Mouse (Mus musculus) midbrain, embryonic 14.5 days (tissue): ENCODE measurements around the gene Pprc1. TPM values are rescaled to one million over a fixed set of nuclear protein-coding genes. Genes with fewer than 3 reads are reported as not detected.

Experiments
- ATAC-seq: fragments of 200-750 bp; cut with Nextera tagmentation; 2 replicates; pipeline ENCODE4 v1.8.0; 2017; ENCODE audit warnings: moderate number of reproducible peaks, moderate library complexity; ENCODE audit not compliant: low FRiP score, low TSS enrichment
- DNase-seq: peaks from one replicate; pipeline ENCODE4 v3.0.0-alpha.2; 2015
- H3K27ac ChIP-seq: fragments of 300-500 bp; sonication (generic); replicated peaks from 2 replicates; pipeline ENCODE4 v1.5.1; 2014; ENCODE audit warnings: mild to moderate bottlenecking, low read depth, low read length, moderate library complexity
- H3K27me3 ChIP-seq: fragments of 300-500 bp; sonication (generic); 2 replicates; pipeline ENCODE4 v1.6.1; 2014; ENCODE audit warnings: low read length, control low read depth, mixed read lengths; ENCODE audit not compliant: control insufficient read depth, insufficient read depth
- H3K36me3 ChIP-seq: fragments of 300-500 bp; sonication (generic); 2 replicates; pipeline ENCODE4 v1.6.1; 2014; ENCODE audit warnings: low read length, control low read depth; ENCODE audit not compliant: control insufficient read depth, insufficient read depth
- H3K4me1 ChIP-seq: fragments of 300-500 bp; sonication (generic); 2 replicates; pipeline ENCODE4 v1.6.1; 2014; ENCODE audit warnings: mild to moderate bottlenecking, antibody characterized with exemption, low read length, control low read depth; ENCODE audit not compliant: control insufficient read depth, insufficient read depth
- H3K4me2 ChIP-seq: fragments of 300-500 bp; sonication (generic); 2 replicates; pipeline ENCODE4 v1.6.1; 2014; ENCODE audit warnings: mild to moderate bottlenecking, low read length, moderate library complexity
- H3K4me3 ChIP-seq: fragments of 300-500 bp; sonication (generic); replicated peaks from 2 replicates; pipeline ENCODE4 v1.5.1; 2014; ENCODE audit warnings: low read depth, low read length
- H3K9ac ChIP-seq: fragments of 300-500 bp; sonication (generic); replicated peaks from 2 replicates; pipeline ENCODE4 v1.6.1; 2014; ENCODE audit warnings: mild to moderate bottlenecking, low read length, moderate library complexity
- H3K9me3 ChIP-seq: fragments of 300-500 bp; sonication (generic); 2 replicates; pipeline ENCODE4 v1.6.1; 2016; ENCODE audit warnings: low read length, control low read depth, mixed read lengths; ENCODE audit not compliant: control insufficient read depth
- WGBS: fragments of 180-500 bp; shearing (Covaris S2); extraction: QIAGEN DNeasy Blood & Tissue Kit; methylation state at CpG from one replicate; pipeline ENCODE4 v1.1.7; 2014; 5-methylcytosine and 5-hydroxymethylcytosine counted together
- polyA plus RNA-seq: library from polyadenylated mRNA; unstranded; fragments of >200 nt; fragmentation: Nextera tagmentation; extraction: Ambion mirVana; gene quantifications from 2 replicates; pipeline ENCODE4 v1.2.1, GENCODE M21; 2014

Pprc1 gene
- polyA plus RNA-seq, 1 experiment from 2014 or later, result 21.1 TPM

- H3K4me1 ChIP-seq, result peaks cover 10% of the 10 kb centered on the region; the same call in 1 of the 2 replicates
- peaks cover 10% of the 10 kb centered on the region; the same call in 1 of the 2 replicates for H3K27me3 ChIP-seq
- ATAC-seq (no peak), DNase-seq (no peak)
- no peaks in the 10 kb centered on the region for H3K9me3 ChIP-seq
- H3K4me2 ChIP-seq, result no peak overlapping the region
- no peak overlapping the region for H3K4me3 ChIP-seq
- no peak overlapping the region for H3K27ac ChIP-seq
- no peak overlapping the region for H3K9ac ChIP-seq
- H3K36me3 ChIP-seq, result no peaks in the 10 kb centered on the region
- WGBS, result 61% methylated on average over 17 of the region's 17 CpGs
Observed at GRCm38 (mm10) chr19:46004814-46005466, 39.7 kb upstream of the Pprc1 start.

GRCm38 (mm10) chr19:46005680-46006079 is 39.0 kb upstream of the Pprc1 start:
- Histone ChIP-seq H3K4me2 (no peak overlapping the region), H3K36me3 (no peaks in the 10 kb centered on the region), H3K9ac (no peak overlapping the region), H3K4me3 (no peak overlapping the region), H3K9me3 (no peaks in the 10 kb centered on the region), H3K27ac (no peak overlapping the region), H3K4me1 (peaks cover 10% of the 10 kb centered on the region; the same call in 1 of the 2 replicates), H3K27me3 (peaks cover 10% of the 10 kb centered on the region; the same call in 1 of the 2 replicates)
- 89% methylated on average over 7 of the region's 7 CpGs for WGBS
- DNase-seq (no peak), ATAC-seq (no peak)

GRCm38 (mm10) chr19:46014572-46015178 is 30.0 kb upstream of the Pprc1 start:
- no peak overlapping the region for H3K27ac ChIP-seq
- H3K9ac ChIP-seq, result no peak overlapping the region
- H3K36me3 ChIP-seq, result no peaks in the 10 kb centered on the region
- no peak overlapping the region for H3K4me3 ChIP-seq
- no peaks in the 10 kb centered on the region for H3K27me3 ChIP-seq
- H3K4me1 ChIP-seq, result no peaks in the 10 kb centered on the region
- no peak for ATAC-seq
- H3K9me3 ChIP-seq, result no peaks in the 10 kb centered on the region
- WGBS, result 40% methylated on average over 12 of the region's 12 CpGs
- DNase-seq, result peak; percentile 90
- no peak overlapping the region for H3K4me2 ChIP-seq

GRCm38 (mm10) chr19:46016023-46016422 is 28.7 kb upstream of the Pprc1 start:
- Histone ChIP-seq H3K4me3 (no peak overlapping the region), H3K27ac (no peak overlapping the region), H3K36me3 (no peaks in the 10 kb centered on the region), H3K9me3 (no peaks in the 10 kb centered on the region), H3K27me3 (no peaks in the 10 kb centered on the region), H3K9ac (no peak overlapping the region), H3K4me1 (no peaks in the 10 kb centered on the region), H3K4me2 (no peak overlapping the region)
- no peak for ATAC-seq
- no peak for DNase-seq
- 47% methylated on average over 2 of the region's 2 CpGs for WGBS

- H3K27ac ChIP-seq, result no peak overlapping the region
- no peak overlapping the region for H3K4me3 ChIP-seq
- H3K9ac ChIP-seq, result no peak overlapping the region
- no peak overlapping the region for H3K4me2 ChIP-seq
- ATAC-seq, result no peak
- 80% methylated on average over 6 of the region's 6 CpGs for WGBS
- H3K27me3 ChIP-seq, result no peaks in the 10 kb centered on the region
- no peak for DNase-seq
- 0 out of 2 replicates have a peak, but pooled peaks cover under 1% of the 10 kb centered on the region for H3K36me3 ChIP-seq
- no peaks in the 10 kb centered on the region for H3K4me1 ChIP-seq
- H3K9me3 ChIP-seq, result no peaks in the 10 kb centered on the region
Observed at GRCm38 (mm10) chr19:46024959-46025358, 19.7 kb upstream of the Pprc1 start.

GRCm38 (mm10) chr19:46026567-46026966 is 18.1 kb upstream of the Pprc1 start:
- Histone ChIP-seq H3K4me3 (no peak overlapping the region), H3K36me3 (peaks cover 15% of the 10 kb centered on the region), H3K27ac (no peak overlapping the region), H3K9me3 (no peaks in the 10 kb centered on the region), H3K4me2 (no peak overlapping the region), H3K9ac (no peak overlapping the region), H3K27me3 (no peaks in the 10 kb centered on the region), H3K4me1 (no peaks in the 10 kb centered on the region)
- DNase-seq (no peak), ATAC-seq (no peak)
- WGBS, result 53% methylated on average over 8 of the region's 8 CpGs

- no peak overlapping the region for H3K27ac ChIP-seq
- no peak for DNase-seq
- no peak for ATAC-seq
- H3K4me3 ChIP-seq, result no peak overlapping the region
- WGBS, result 77% methylated on average over 11 of the region's 11 CpGs
- H3K9me3 ChIP-seq, result no peaks in the 10 kb centered on the region
- no peaks in the 10 kb centered on the region for H3K4me1 ChIP-seq
- H3K36me3 ChIP-seq, result peaks cover 38% of the 10 kb centered on the region
- H3K9ac ChIP-seq, result no peak overlapping the region
- H3K27me3 ChIP-seq, result no peaks in the 10 kb centered on the region
- no peak overlapping the region for H3K4me2 ChIP-seq
Observed at GRCm38 (mm10) chr19:46028747-46029320, 15.9 kb upstream of the Pprc1 start.

- H3K27me3 ChIP-seq, result no peaks in the 10 kb centered on the region
- WGBS, result 95% methylated on average over 1 of the region's 1 CpGs
Observed at GRCm38 (mm10) chr19:46029652-46030051, 15.0 kb upstream of the Pprc1 start.

More at GRCm38 (mm10) chr19:46029652-46030051, 15.0 kb upstream of the Pprc1 start:
- Histone ChIP-seq H3K4me1 (no peaks in the 10 kb centered on the region), H3K9ac (no peak overlapping the region), H3K4me2 (no peak overlapping the region), H3K4me3 (no peak overlapping the region), H3K27ac (no peak overlapping the region), H3K36me3 (peaks cover 46% of the 10 kb centered on the region), H3K9me3 (no peaks in the 10 kb centered on the region)
- ATAC-seq, result no peak
- no peak for DNase-seq
